Mouse (Mus musculus) midbrain, embryonic 14.5 days (tissue): ENCODE data around the gene Vwa3a. TPM values are rescaled to one million over a fixed set of nuclear protein-coding genes. Genes with fewer than 3 reads are reported as not detected.

Experiments used
- ATAC-seq: fragments of 200-750 bp; cut with Nextera tagmentation; 2 replicates; pipeline ENCODE4 v1.8.0; 2017; ENCODE audit warnings: moderate number of reproducible peaks, moderate library complexity; ENCODE audit not compliant: low FRiP score, low TSS enrichment
- DNase-seq: peaks from one replicate; pipeline ENCODE4 v3.0.0-alpha.2; 2015
- H3K27ac ChIP-seq: fragments of 300-500 bp; sonication (generic); replicated peaks from 2 replicates; pipeline ENCODE4 v1.5.1; 2014; ENCODE audit warnings: mild to moderate bottlenecking, low read depth, low read length, moderate library complexity
- H3K27me3 ChIP-seq: fragments of 300-500 bp; sonication (generic); 2 replicates; pipeline ENCODE4 v1.6.1; 2014; ENCODE audit warnings: low read length, control low read depth, mixed read lengths; ENCODE audit not compliant: control insufficient read depth, insufficient read depth
- H3K36me3 ChIP-seq: fragments of 300-500 bp; sonication (generic); 2 replicates; pipeline ENCODE4 v1.6.1; 2014; ENCODE audit warnings: low read length, control low read depth; ENCODE audit not compliant: control insufficient read depth, insufficient read depth
- H3K4me1 ChIP-seq: fragments of 300-500 bp; sonication (generic); 2 replicates; pipeline ENCODE4 v1.6.1; 2014; ENCODE audit warnings: mild to moderate bottlenecking, antibody characterized with exemption, low read length, control low read depth; ENCODE audit not compliant: control insufficient read depth, insufficient read depth
- H3K4me2 ChIP-seq: fragments of 300-500 bp; sonication (generic); 2 replicates; pipeline ENCODE4 v1.6.1; 2014; ENCODE audit warnings: mild to moderate bottlenecking, low read length, moderate library complexity
- H3K4me3 ChIP-seq: fragments of 300-500 bp; sonication (generic); replicated peaks from 2 replicates; pipeline ENCODE4 v1.5.1; 2014; ENCODE audit warnings: low read depth, low read length
- H3K9ac ChIP-seq: fragments of 300-500 bp; sonication (generic); replicated peaks from 2 replicates; pipeline ENCODE4 v1.6.1; 2014; ENCODE audit warnings: mild to moderate bottlenecking, low read length, moderate library complexity
- H3K9me3 ChIP-seq: fragments of 300-500 bp; sonication (generic); 2 replicates; pipeline ENCODE4 v1.6.1; 2016; ENCODE audit warnings: low read length, control low read depth, mixed read lengths; ENCODE audit not compliant: control insufficient read depth
- WGBS: fragments of 180-500 bp; shearing (Covaris S2); extraction: QIAGEN DNeasy Blood & Tissue Kit; methylation state at CpG from one replicate; pipeline ENCODE4 v1.1.7; 2014; 5-methylcytosine and 5-hydroxymethylcytosine counted together
- polyA plus RNA-seq: library from polyadenylated mRNA; unstranded; fragments of >200 nt; fragmentation: Nextera tagmentation; extraction: Ambion mirVana; gene quantifications from 2 replicates; pipeline ENCODE4 v1.2.1, GENCODE M21; 2014

Vwa3a gene
- polyA plus RNA-seq, 1 experiment from 2014 or later = 1.3 TPM

DNA sequence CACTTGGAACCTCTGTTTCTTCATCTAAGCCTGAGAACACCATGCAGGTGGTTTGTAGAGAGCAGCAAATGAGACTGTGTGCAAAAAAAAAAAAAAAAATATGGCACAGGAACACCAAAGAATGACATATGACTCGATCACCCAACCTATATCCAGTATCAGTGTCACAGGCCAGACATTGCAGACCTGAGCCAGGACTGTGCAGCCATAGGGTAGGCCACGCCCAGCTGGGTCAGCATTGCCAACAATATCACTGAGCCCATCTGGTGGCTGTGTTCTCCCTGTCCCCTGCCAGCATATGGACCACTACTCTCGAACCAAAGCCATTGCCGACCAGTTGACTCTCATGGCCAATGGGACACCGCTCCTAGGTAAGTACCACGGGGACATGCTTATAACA is 78.4 kb downstream of the Vwa3a start:
- no peak overlapping the region for H3K4me3 ChIP-seq
- no peak for DNase-seq
- no peaks in the 10 kb centered on the region for H3K27me3 ChIP-seq
- H3K36me3 ChIP-seq = no peaks in the 10 kb centered on the region
- no peaks in the 10 kb centered on the region for H3K4me1 ChIP-seq
- ATAC-seq = no peak
- H3K4me2 ChIP-seq = no peak overlapping the region
- H3K9ac ChIP-seq = no peak overlapping the region
- WGBS = 87% methylated on average over 6 of the region's 6 CpGs
- no peaks in the 10 kb centered on the region for H3K9me3 ChIP-seq
- no peak overlapping the region for H3K27ac ChIP-seq

DNA sequence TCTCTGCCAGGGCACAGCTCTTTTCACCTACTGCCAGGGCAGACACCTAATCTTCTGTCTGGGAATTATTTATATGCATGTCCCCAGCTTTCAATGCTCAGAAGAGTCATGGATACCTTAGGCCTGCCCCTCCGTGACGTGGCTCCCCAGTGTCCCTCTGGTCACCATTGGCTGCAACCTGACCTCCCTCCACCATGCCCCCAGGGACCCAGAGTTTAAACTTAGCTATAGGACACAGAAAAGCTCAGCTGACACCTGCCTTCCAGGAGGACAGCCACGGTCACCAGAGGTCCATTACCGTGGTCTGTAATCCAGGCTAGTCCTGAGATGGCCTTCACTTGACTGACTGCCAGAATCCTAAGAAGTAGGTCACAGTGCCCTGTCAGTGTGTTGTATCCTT is 80.3 kb downstream of the Vwa3a start:
- DNase-seq = no peak
- Histone ChIP-seq H3K4me2 (no peak overlapping the region), H3K4me1 (no peaks in the 10 kb centered on the region), H3K36me3 (no peaks in the 10 kb centered on the region), H3K27ac (no peak overlapping the region), H3K9me3 (no peaks in the 10 kb centered on the region), H3K4me3 (no peak overlapping the region), H3K9ac (no peak overlapping the region), H3K27me3 (no peaks in the 10 kb centered on the region)
- no peak for ATAC-seq
- WGBS = 91% methylated on average over 4 of the region's 4 CpGs

DNA sequence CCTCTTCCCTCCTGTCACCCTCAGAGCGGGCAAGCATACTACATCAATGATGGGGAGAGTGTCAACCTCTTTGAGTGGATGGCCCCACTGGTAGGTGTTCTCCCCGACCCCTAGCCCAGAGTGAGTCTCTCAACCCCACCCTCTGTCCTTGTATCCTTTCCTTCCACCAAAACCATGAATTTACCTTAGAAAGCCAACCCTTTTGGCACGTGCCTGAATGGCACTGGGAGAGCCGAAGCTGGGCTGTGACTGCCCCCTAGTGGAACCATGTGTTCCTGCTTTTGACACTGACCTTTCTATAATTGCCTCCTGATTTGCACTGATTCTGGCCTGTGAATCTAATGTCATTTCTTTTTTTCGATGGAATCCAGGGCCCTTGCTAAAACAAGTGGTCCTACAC is 84.1 kb downstream of the Vwa3a start:
- WGBS = 23% methylated on average over 5 of the region's 5 CpGs
- H3K4me1 ChIP-seq = no peaks in the 10 kb centered on the region
- no peaks in the 10 kb centered on the region for H3K27me3 ChIP-seq
- H3K4me2 ChIP-seq = no peak overlapping the region
- no peak overlapping the region for H3K4me3 ChIP-seq
- no peaks in the 10 kb centered on the region for H3K36me3 ChIP-seq
- H3K9ac ChIP-seq = no peak overlapping the region
- H3K9me3 ChIP-seq = no peaks in the 10 kb centered on the region
- DNase-seq (peak; percentile 88), ATAC-seq (peak; percentile 55; the same call in 1 of the 2 replicates)
- H3K27ac ChIP-seq = no peak overlapping the region

DNA sequence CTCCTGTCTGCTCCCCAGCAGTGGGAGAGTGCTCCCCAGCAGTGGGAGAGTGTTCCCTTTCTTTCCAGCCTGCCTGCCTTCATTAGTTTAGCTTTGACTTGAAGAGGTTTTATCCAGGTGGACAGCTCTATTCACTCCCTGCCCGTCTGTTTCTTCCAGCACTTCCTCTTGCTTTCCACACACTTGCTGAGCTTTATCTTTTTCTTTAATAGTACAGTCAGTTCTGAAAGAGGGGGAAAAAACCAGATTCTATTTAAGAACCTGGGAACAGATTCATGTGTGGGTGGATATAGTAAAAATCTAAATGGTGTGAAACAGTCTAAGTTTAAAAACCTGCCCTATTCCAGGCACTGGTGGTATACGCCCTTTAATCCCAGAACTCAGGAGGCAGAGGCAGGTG is 86.0 kb downstream of the Vwa3a start:
- H3K9ac ChIP-seq = no peak overlapping the region
- H3K4me3 ChIP-seq = no peak overlapping the region
- no peaks in the 10 kb centered on the region for H3K36me3 ChIP-seq
- peaks cover 11% of the 10 kb centered on the region; the same call in 1 of the 2 replicates for H3K27me3 ChIP-seq
- DNase-seq = no peak
- no peaks in the 10 kb centered on the region for H3K9me3 ChIP-seq
- no peak overlapping the region for H3K4me2 ChIP-seq
- no peak overlapping the region for H3K27ac ChIP-seq
- ATAC-seq = no peak
- 56% methylated on average over 2 of the region's 2 CpGs for WGBS
- H3K4me1 ChIP-seq = no peaks in the 10 kb centered on the region

DNA sequence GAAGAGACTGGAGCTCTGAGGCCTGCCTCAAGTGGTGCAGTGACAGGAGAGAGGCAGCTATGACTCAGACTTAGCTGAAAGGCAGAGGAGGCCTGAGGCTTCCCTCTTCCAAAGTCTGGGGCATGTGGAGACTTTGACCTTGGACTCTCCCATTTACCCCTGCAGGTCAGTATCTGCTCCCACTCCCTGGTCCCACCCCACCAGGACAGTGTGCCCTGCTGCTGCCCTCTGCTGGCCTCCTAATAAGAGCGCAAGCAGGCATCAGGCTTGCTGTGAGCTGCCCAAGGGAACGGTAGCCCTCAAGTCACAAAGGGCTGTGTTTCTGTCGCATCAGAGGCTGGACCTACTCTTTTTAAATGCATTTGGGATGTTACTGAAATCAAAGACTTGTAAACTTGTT is 87.3 kb downstream of the Vwa3a start:
- ATAC-seq (no peak), DNase-seq (peak; percentile 52)
- Histone ChIP-seq H3K9me3 (no peaks in the 10 kb centered on the region), H3K4me3 (no peak overlapping the region), H3K27me3 (peaks cover 14% of the 10 kb centered on the region; the same call in 1 of the 2 replicates), H3K4me2 (no peak overlapping the region), H3K9ac (no peak overlapping the region), H3K4me1 (0 out of 2 replicates have a peak, but pooled peaks cover 5% of the 10 kb centered on the region), H3K27ac (no peak overlapping the region), H3K36me3 (no peaks in the 10 kb centered on the region)
- 17% methylated on average over 3 of the region's 3 CpGs for WGBS

DNA sequence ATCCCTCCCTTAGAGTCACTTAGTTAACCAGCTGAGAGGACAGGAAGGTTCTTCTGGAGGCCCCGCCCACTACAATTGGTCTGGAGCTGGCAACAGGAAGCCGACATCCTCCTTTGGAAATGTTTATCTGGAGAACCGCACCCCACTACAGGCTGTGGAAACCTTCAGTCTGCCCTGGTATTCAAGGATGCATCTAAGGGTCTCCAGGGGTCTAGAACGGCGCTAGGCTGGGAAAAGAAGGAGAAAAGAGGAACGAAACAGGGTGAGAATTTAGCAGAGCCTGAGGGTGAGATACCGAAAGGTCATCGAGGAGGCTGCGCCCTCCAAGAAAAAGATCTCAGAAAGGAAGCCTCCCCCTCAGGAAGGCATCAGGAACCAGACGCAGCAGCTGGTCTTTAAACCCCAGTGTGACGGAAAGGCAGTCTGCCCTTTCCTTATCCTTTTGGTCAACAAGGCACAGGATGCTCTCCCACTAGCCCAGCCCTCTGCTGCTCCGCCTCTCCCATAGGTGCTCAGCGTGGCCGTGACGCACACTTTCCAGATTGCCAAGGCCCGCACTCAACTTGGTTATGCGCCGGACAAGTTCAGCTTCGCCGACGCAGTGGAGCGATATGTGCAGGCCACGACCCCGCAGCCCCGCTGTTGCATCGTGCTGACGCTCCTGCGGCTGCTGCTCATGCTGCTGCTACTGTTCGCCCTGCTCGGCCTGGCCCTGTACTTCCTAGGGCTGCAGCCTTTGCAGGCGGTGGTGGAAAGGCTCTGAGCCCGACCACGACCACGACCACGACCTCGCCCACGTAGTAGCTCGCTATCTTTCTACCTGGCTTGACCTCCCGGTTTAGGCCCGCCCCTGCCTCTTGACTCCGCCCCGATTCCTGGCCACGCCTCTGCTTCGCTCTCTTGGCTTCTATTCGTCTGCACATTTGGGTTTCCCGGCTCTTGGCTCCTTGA is 91.6 kb downstream of the Vwa3a start:
- peak overlapping the region; percentile 64 for H3K9ac ChIP-seq
- DNase-seq (peak; percentile 61), ATAC-seq (no peak)
- 1% methylated on average over 46 of the region's 46 CpGs for WGBS
- 0 out of 2 replicates have a peak overlapping the region, but pooled peaks have one; percentile 60 for H3K27ac ChIP-seq
- H3K4me3 ChIP-seq = peak overlapping the region; percentile 50
- H3K4me1 ChIP-seq = 0 out of 2 replicates have a peak, but pooled peaks cover 5% of the 10 kb centered on the region
- no peaks in the 10 kb centered on the region for H3K9me3 ChIP-seq
- peak overlapping the region; percentile 89 for H3K4me2 ChIP-seq
- no peaks in the 10 kb centered on the region for H3K36me3 ChIP-seq
- peaks cover 16% of the 10 kb centered on the region; the same call in 1 of the 2 replicates for H3K27me3 ChIP-seq

DNA sequence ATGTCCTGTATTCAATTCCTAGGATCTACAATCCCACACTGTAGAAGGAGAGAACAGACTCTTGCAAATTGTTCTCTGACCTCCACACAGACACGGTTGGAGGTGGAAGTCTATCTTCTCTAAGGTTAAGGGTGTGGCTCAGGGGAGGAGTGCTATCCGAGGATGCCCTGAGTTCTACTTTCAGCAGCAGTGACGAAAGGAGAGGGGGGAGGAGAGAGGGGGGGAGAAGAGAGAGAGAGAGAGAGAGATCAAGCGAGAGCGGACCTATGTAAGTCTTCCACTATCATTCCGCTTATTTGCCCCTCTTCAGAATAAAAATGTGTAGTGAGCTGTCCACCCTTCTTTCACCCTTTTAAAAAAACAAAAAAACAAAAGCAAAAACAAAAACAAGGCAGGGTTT is 95.3 kb downstream of the Vwa3a start:
- 51% methylated on average over 6 of the region's 6 CpGs for WGBS
- Histone ChIP-seq H3K36me3 (no peaks in the 10 kb centered on the region), H3K27me3 (0 out of 2 replicates have a peak, but pooled peaks cover 12% of the 10 kb centered on the region), H3K27ac (peak overlapping the region; percentile 46; the same call in 1 of the 2 replicates), H3K9ac (peak overlapping the region; percentile 29; the same call in 1 of the 2 replicates), H3K9me3 (no peaks in the 10 kb centered on the region), H3K4me1 (0 out of 2 replicates have a peak, but pooled peaks cover 5% of the 10 kb centered on the region), H3K4me2 (peak overlapping the region; percentile 64), H3K4me3 (peak overlapping the region; percentile 66)
- ATAC-seq (no peak), DNase-seq (no peak)

DNA sequence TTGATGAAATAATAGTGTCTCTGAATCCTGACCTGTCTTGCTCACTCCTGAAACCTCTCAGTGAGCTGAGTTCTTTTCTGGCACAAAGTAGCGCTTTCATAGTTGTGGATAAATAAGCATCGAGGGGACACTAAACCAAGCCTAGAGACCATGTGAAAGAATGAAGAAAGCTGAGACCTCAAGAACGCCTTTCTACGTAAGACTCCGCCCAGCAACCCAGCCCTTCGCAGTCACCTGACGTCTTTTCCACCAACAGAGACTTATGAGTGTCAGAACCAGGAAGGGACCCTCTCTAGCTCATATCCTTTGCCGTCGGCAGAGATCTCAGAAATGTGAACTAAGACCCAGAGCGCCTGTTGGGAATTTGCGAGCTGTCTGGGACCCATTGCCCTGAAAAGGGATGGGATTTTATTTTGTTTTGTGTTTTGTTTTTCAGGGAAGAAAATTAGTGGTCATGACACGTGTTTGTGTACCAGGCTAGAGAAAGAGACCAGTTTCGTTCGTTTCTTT is 95.8 kb downstream of the Vwa3a start:
- no peaks in the 10 kb centered on the region for H3K36me3 ChIP-seq
- H3K9ac ChIP-seq = peak overlapping the region; percentile 29; the same call in 1 of the 2 replicates
- H3K27ac ChIP-seq = peak overlapping the region; percentile 46; the same call in 1 of the 2 replicates
- H3K27me3 ChIP-seq = 0 out of 2 replicates have a peak, but pooled peaks cover 7% of the 10 kb centered on the region
- no peaks in the 10 kb centered on the region for H3K9me3 ChIP-seq
- 0 out of 2 replicates have a peak, but pooled peaks cover 5% of the 10 kb centered on the region for H3K4me1 ChIP-seq
- ATAC-seq = peak; percentile 84
- DNase-seq = peak; percentile 88
- peak overlapping the region; percentile 64 for H3K4me2 ChIP-seq
- WGBS = 11% methylated on average over 14 of the region's 14 CpGs
- peak overlapping the region; percentile 66 for H3K4me3 ChIP-seq
